Mouse (Mus musculus) cerebellum, adult (tissue): Measurements from ENCODE around the gene Ndrg4.

ENCODE experiments used
- ATAC-seq: cut with Nextera tagmentation; 2 replicates; pipeline ENCODE4 v1.9.2; 2017; ENCODE audit warnings: mild to moderate bottlenecking, moderate library complexity, mixed read lengths; ENCODE audit not compliant: insufficient number of reproducible peaks, low FRiP score, low TSS enrichment

Ndrg4 gene

DNA sequence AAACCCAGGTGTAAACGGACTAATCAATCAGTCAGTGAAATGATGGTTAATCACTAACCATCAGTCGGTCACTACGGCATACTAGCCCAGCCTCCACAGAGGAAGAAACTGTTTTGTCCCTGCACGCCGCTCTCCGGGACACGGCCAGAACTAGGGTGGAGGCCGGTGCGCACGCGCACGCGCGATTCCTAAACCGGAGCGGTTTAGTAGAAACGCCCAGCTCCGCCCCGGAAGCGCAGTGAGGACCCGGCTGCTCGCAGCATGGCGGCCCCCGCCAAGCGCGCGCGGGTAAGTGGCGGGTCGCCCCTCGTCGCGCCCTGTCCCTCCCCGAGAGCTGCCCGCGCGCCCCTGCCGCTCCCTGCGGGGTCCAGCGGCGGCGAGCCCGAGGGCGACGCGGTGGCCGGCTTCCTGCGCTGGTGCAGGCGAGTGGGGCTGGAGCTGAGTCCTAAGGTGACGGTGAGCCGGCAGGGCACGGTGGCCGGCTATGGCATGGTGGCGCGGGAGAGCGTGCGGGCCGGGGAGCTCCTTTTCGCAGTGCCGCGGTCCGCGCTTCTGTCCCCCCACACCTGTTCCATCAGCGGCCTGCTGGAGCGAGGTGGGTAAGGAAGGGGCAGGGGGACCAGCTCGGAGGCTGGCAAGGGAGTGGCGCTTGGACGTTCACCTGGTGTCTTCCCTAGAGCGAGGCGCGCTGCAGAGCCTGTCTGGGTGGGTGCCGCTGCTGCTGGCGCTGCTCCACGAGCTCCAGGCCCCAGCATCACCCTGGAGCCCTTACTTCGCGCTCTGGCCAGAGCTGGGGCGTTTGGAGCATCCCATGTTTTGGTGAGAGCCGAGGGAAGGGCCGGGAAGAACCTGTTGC lies 39.1 kb downstream of the Ndrg4 start, which contains the start of gene Setd6:
TSS of gene Setd6 (plus strand) at position 206 of the 856 bp plus-strand sequence.
- ATAC-seq: peak; percentile 73

DNA sequence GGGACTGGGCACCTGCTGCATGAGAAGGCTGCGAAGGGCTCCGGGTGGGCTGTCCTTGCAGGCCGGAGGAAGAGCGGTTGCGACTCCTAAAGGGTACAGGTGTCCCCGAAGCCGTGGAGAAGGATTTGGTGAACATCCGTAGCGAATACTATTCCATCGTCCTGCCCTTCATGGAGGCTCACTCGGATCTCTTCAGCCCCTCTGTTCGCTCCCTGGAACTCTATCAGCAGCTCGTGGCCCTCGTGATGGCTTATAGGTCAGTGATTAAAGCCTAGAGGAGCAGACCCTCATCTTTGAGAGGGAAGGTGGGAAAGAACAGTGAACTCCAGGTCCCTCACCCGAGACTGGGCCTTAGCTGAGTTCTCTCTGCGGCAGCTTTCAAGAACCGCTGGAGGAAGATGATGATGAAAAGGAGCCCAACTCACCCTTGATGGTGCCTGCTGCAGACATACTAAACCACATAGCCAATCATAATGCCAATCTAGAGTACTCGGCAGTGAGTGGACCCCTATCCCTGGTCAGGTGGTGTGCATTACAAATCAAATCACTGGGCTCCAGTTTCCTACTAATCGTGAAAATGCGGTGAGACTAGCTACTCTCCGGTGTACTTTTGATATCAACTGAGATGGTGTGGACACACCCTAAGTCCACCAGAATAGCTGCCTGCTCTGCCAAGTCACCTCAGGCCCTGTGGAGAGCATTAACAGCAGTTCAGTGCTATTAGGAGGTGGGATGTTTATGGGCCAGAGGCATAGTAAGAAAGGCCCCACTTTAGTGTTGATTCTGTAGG lies 40.0 kb downstream of the Ndrg4 start:
- ATAC-seq: no peak

DNA sequence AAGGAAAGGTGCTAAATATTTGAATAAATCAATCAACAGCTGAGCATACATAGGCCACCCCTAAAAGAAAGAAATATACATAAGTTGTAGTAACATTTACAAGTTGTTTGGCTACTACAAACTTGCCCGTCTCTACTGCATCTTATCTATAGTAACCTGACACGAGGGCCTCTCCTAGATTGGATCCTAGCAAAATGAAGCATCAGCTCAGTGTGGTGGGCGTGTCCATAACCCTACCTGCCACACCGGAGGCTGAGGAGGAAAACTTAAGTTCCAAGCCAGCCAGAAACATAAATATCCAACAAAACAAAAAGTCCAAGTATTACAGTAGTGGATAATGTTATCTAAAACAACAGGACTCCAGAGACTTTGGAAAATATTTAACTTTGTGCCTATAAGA lies 50.8 kb downstream of the Ndrg4 start:
- ATAC-seq: no peak

DNA sequence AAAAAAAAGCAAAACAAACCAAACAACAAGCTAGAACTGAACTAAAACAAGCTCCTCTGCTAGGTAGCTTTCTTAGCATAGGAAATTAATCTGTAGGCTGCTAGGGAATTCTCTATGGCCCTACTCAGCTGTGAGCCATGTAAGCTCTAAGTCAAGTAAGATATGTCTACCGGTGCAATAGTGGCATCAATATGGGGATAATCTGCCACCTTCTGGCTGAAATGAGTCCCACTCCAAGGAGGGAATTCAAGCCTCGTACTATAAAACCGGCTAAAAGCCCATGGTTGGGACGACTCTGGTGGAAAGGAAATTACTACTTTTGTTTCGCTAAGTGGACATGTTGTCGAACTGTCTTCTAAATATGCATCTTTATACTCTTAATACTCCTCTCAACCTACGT lies 61.8 kb downstream of the Ndrg4 start:
- ATAC-seq: no peak

DNA sequence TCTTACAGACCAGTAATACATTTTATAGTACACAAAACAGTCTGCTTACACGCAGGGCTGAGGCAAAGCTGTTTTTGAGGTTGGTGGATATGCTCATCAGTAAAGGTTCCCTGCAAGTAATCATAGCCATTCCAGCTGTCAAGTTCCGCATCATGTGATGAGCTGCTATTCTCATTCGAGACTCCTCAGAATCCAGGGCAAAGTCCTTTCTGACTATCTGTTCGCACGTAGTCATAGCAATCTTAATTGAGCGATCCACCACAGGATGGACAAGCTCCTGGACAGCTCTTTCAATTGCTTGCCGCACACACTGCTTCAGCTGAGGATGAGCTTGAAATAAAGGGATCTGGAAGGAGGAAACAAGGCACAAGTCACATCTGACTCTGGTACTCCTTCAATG lies 65.0 kb downstream of the Ndrg4 start:
- 0 out of 2 replicates have a peak, but pooled peaks have one; percentile 10 for ATAC-seq

DNA sequence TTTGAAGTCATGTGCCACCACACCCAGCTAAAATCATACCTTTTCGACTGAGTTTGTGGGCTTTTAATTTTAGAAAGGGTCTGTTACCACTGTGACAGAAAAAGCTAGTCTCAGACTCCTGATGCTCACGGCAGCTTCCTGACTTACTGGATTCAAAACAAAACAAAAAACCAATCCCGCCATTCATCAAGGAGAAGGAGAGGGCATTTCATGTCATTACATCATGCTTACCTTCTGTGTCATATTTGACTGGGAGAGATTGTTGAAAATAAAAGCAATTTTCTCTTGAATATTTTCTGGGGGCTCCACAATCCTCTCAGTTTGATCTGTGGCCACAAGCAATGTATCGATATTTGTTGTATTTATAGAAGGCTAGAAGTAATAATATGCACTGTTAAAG lies 71.2 kb downstream of the Ndrg4 start:
- no peak for ATAC-seq

DNA sequence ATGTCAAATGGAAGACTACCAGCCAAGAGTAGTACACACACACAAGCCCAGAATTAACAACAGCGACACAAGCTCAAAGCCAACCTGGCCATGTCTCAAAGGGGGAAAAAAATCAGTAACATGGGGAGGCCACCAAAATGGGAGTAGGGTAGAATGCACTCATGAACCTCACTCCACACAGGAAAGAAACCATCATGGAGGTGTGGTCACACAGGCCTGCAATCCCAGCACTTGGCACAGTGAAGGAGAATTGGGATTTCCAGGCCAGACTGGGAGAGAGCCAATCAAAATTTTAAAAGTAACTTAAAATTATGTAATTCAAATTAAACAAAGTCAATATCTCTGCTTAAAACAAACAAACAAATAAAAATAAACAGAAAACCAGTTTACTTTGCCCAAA lies 75.1 kb downstream of the Ndrg4 start:
- ATAC-seq: no peak

DNA sequence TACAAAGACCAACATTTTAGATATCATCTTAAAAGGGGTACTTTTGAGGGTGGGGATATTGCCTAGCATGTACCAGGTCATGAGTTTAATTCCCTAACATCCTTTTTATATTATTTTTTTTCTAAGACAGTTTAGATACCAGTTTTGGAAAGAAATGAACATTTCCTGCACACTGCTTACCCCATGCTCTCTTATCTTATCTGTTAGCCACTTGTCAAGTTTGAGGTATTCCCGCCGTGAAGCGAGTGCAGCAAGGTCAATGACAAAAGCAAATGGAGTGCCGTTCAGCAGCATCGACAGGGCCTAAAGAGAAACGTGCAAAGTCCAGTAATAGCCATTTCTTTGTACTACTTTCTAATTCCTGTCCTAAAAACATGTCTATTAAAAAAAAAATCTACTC lies 83.5 kb downstream of the Ndrg4 start:
- ATAC-seq: no peak

DNA sequence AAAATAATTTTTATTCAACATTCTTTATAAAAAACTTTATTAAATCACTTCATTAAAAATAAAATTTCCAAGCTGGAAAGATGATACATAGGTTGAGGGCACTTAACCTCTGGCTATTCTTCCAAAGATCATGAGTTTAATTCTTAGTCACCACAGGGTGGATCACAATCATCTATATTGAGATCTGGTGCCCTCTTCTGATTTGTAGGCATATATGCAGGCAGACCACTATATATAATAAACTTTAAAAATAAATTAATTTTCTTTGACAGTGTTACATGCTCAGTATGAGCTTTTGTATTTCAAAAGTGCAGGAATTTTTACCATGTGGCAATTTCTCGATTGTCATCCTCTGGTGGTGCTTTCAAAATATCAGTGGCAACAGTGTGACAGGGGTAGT lies 87.4 kb downstream of the Ndrg4 start:
- ATAC-seq: no peak
